Mouse (Mus musculus): ENCODE results near the gene Krt31.

The Krt31 gene

DNA sequence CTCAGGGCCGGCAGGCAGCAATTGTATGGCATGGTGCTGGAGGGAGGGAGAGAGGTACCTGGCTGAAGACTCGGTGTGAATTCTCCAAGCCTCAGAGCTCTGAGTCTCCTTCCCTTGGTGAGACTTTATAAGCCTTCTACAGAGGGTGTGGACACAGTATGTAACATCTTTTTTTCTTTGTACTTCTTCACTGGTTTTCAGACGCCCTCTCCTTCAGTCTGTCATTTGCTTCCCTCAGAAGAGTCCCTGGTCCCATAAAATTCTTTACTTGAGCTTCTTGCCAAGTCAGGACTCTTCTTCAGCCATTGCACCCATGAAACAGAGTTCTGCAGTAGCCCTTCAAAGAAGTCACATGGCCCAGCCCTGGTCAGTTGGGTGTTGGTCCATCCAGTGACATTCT is at the start of gene Krt31:
Gene Krt31 (minus strand): TSS at position 101 of the 400 bp plus-strand sequence.
- DNase-seq (ENCODE audit: low spot score) = no peak

DNA sequence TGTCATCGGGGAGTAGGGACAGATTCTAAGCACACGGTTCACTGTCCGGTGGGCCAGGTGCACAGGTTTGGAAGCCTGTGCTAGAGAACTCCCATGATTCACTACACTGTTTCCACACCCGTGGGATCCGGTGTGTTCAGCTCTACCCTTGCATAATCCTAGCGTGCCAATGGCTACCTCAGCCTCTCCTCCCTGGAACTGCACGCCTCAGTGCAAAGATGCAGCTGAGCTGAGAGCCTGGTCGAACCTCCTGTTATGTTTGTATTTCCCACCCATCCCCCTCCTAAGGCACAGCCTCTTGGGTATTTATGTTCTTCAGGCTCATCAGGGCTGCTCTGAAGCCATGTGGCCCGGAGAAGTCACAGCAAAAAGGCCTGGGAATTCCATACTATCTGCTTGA is 47.5 kb upstream of the Krt31 start:
- peak; percentile 26 for DNase-seq (ENCODE audit: low spot score)

GRCm38 (mm10) chr11:100096141-100096540 is 45.8 kb upstream of the Krt31 start, which contains the start of gene Krt35:
Gene Krt35, minus strand, starts transcription at chr11:100096241.
- DNase-seq (ENCODE audit: low spot score) = no peak

- no peak for DNase-seq (ENCODE audit: low spot score)
Measured at GRCm38 (mm10) chr11:100088378-100089025, 38.2 kb upstream of the Krt31 start.

GRCm38 (mm10) chr11:100087861-100088260 is 37.5 kb upstream of the Krt31 start, which contains the start of gene Krt32:
Gene Krt32, minus strand, starts transcription at chr11:100088226.
- no peak for DNase-seq (ENCODE audit: low spot score)

GRCm38 (mm10) chr11:100073873-100074272 is 23.5 kb upstream of the Krt31 start:
- DNase-seq (ENCODE audit: low spot score) = no peak

- DNase-seq (ENCODE audit: low spot score) = peak; percentile 1
Measured at GRCm38 (mm10) chr11:100067293-100068036, 17.1 kb upstream of the Krt31 start.

GRCm38 (mm10) chr11:100066236-100067010 is 16.1 kb upstream of the Krt31 start:
- DNase-seq (ENCODE audit: low spot score) = no peak

DNA sequence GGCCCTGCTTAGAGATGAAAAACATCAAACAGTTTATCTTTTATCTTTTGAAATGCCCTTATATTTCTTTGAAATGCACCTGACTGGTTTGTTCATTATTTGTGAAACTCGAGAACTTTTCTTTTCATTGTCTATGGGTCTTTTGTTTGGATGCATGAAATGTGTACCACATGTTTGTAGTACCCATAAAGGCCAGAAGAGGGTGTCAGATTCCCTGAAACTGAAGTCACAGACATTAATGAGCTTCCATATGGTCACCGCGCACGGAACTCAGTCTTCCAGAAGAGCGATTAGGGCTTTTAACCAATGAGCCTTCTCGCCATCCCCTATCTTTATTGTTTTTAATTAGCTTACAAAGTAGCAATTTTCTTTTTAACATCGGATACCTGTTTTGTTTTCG is 8.5 kb upstream of the Krt31 start:
- DNase-seq (ENCODE audit: low spot score) = peak; percentile 53

DNA sequence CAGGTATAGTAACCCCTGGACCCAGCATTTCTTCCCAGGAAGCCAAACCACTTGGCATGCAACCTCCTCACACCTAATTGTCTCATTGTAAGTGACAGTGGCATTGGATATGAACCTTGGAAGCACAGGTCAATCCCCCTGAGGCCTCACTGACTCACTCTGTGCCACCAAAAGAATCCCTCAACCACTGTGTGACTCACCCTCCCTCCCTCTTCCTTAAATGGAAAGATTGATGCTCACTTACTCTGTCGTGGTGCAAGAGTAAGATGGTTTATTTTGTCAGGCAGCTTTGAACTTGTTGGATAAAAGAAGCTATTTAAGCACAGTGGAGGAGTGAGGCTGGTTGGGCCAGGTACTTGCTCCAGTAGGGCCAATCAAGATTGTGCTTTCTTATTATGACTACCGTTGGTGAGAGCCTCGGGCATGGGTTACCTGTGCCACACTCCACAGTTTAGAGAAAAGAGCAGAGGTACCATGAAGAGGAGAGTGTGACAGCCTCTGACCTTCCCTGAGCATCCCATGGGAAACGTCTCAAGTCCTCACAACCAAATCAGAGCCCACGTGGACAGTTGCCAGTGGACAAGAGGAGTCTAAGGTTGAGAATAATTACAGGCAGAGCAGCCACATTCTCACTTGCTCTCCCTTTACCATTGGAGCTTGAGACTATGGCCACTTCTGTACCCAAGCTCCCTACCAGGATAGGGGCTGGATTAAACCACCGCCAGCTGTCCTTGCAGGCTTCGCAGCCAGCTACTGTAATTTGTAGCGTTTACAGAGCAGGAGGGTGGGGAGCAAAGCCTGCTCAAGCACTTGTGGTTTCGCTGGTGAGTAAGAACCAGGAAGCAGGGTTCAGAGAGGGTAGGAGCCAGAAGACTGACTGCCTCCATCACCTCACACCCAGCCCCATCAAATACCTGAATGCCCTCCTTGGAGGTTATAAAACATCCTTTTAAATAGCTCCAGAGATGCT is 5.6 kb upstream of the Krt31 start:
- no peak for DNase-seq (ENCODE audit: low spot score)

- no peak for DNase-seq (ENCODE audit: low spot score)
Measured at GRCm38 (mm10) chr11:100047193-100047592, 3.2 kb downstream of the Krt31 start.

DNA sequence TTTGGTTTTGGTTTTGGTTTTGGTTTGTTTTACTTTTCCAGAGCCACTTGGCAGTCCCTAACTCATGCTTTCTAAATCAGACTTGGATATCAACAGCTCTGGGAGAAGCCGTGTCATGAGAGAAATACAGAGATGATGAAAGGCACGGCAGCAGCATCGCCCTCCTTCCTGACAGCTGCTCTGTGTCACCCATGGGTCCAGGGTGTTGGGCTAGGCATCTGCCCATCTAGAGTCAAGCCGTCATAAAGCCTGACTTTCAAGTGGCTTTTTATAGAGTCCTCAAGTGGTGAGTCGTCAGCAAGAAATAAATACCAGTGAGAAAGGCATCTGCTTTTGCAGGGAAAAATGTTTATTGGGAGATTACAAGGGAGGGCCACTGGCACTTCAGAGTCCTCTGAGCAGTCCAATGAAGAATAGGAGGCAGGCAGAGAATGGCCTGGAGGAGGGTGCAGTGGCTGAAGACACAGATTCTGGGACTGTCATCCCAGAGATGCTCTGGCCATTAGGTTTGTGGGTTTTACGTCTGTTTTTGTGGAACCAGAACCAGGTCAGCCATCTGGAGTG is 4.0 kb downstream of the Krt31 start:
- no peak for DNase-seq (ENCODE audit: low spot score)

- DNase-seq (ENCODE audit: low spot score) = no peak
Measured at GRCm38 (mm10) chr11:100041454-100041853, 8.9 kb downstream of the Krt31 start, which contains the start of gene Krt34. Gene Krt34, minus strand, starts transcription at chr11:100041554.

GRCm38 (mm10) chr11:100029768-100030167 is 20.6 kb downstream of the Krt31 start, which contains the start of gene Krt33b:
Gene Krt33b, minus strand, starts transcription at chr11:100029868.
- DNase-seq (ENCODE audit: low spot score) = no peak

GRCm38 (mm10) chr11:100021438-100021837 is 28.9 kb downstream of the Krt31 start:
- DNase-seq (ENCODE audit: low spot score) = no peak

DNA sequence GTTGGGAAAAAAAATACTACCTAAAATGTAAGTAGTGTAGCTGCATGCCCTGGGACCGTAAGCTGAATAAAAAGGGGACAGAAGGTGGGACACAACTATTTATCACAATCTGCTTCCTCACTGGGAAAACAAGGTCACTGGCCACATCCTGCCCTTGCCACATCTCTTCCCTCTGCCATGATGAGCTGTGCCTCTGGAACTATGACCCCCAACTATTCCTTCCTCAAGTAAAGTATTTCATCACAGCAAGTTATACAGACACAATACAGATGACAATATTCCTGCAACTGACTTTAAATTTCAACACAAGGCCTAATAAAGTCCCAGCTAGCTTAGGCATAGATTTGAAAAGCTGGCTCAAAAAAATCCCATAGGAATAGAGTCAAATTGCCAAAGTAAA is 30.9 kb downstream of the Krt31 start:
- no peak for DNase-seq (ENCODE audit: low spot score)

DNA sequence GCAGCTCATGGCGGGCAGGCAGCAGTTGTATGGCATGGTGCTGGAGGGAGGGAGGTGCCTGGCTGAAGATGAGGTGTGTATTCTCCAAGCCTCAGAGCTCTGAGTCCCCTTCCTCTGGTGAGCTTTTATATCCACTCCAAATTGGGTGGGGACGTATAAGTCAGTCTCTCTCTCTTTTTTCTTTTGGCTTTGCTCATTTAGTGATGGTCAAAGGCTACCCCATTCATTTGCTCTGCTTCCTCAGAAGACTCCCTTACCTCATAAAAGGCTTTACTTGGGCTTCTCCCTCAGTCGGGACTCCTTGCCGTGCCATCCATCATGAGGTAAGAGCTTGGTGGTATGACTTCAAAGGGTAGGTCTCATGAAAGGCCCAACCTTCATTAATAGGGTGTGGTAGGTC is 34.2 kb downstream of the Krt31 start, which contains the start of gene Krt33a:
Gene Krt33a (minus strand): TSS at position 101 of the 400 bp plus-strand sequence.
- no peak for DNase-seq (ENCODE audit: low spot score)

- no peak for DNase-seq (ENCODE audit: low spot score)
Measured at GRCm38 (mm10) chr11:100013691-100014171, 36.6 kb downstream of the Krt31 start.

GRCm38 (mm10) chr11:100010682-100011081 is 39.7 kb downstream of the Krt31 start:
- DNase-seq (ENCODE audit: low spot score) = no peak

DNA sequence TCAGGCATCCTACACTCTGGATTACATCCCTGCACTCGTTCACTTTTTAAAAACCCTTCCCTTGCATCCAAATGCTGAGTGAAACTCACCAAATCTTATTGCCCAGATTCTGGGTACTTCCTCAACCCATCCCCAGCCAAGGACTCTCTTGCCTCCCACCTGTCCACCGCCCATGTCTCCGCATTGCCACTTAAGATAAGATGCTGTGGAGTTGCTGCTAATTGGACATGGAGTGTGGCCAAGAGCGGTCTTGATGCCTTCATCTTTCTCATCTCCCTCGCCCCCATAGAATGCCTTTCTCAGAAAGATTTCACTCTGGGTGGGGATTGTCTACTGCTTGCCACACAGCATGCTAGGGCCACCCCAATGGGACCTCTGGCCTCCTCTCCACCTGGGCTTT is 42.0 kb downstream of the Krt31 start:
- DNase-seq (ENCODE audit: low spot score) = no peak

DNA sequence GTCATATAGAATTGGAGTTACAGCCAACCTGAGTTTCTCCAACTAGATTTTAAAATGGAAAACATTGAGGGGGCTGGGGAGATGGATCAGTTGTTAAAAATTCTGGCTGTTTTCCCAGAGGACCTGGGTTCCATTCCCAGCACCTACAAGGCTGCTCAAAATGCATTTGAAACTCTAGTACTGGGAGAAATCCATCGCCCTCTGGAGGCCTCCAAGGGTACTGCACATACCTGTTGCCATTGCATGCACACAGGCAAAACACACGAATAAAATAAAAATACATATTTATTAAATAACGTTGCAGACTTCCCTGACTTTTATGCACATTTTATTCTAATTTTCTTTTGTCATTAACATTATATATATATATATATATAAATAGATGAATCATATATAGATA is 43.7 kb downstream of the Krt31 start:
- no peak for DNase-seq (ENCODE audit: low spot score)
